Mouse (Mus musculus): ENCODE measurements at regions not wholly inside any gene's neighbourhood (a gene's known extent, or its start where the extent isn't known, plus 50 kb on each side); places are given as distances from the start of the nearest gene placed in this dataset.
"Not testable (repeated sequence)": the region's sequence is repeated elsewhere in the genome, so short reads cannot be mapped to it uniquely, and the experiment has no call there.

DNA sequence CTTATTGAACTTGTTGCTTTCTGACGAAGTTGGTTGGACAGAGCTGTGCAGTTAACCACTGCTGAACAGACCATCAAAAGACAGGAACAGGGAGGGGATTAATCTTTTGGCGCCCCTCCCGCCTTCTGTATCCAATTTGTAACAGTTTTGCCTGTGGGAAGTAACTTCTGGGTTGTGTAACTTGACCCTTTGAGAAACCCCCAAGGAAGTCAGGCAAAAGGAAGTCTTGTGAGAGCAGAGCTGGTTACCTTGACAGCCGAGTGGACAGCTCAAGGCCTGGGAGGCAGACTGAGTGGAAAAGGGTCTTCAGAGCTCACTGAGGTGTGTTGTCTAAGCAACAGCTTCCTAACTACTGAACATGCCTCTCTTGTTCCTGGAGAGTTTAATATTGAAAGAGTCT, 75.8 kb upstream of the Hao2 start:
- Histone ChIP-seq H3K9me3 (replicated peaks; ENCODE audit: control insufficient read depth, low read length, poor library complexity, severe bottlenecking) (no peaks in the 10 kb centered on the region), H3K27me3 (ENCODE audit: control insufficient read depth, insufficient read depth, low read depth, low read length) (no peaks in the 10 kb centered on the region), H3K27ac (ENCODE audit: low read length) (no peak overlapping the region), H3K4me2 (ENCODE audit: low read length) (no peak overlapping the region), H3K4me3 (ENCODE audit: low read depth, low read length) (no peak overlapping the region), H3K9ac (ENCODE audit: low read depth, low read length) (no peak overlapping the region), H3K36me3 (ENCODE audit: control insufficient read depth, insufficient read depth, low read length) (no peaks in the 10 kb centered on the region), H3K4me1 (ENCODE audit: control insufficient read depth, insufficient read depth, low read length) (no peaks in the 10 kb centered on the region)
- 11% methylated on average over 4 of the region's 4 CpGs for WGBS
- no peak for ATAC-seq

GRCm38 (mm10) chr3:98975777-98976176, 82.7 kb upstream of the Hao2 start:
- no peaks in the 10 kb centered on the region for H3K27me3 ChIP-seq (ENCODE audit: control insufficient read depth, insufficient read depth, low read depth, low read length)
- H3K4me1 ChIP-seq (ENCODE audit: control insufficient read depth, insufficient read depth, low read length), result no peaks in the 10 kb centered on the region
- no peak overlapping the region for H3K4me3 ChIP-seq (ENCODE audit: low read depth, low read length)
- no peak overlapping the region for H3K27ac ChIP-seq (ENCODE audit: low read length)
- H3K9me3 ChIP-seq (replicated peaks; ENCODE audit: control insufficient read depth, low read length, poor library complexity, severe bottlenecking), result no peaks in the 10 kb centered on the region
- peak; percentile 70; the same call in 1 of the 2 replicates for ATAC-seq
- H3K9ac ChIP-seq (ENCODE audit: low read depth, low read length), result no peak overlapping the region
- no peaks in the 10 kb centered on the region for H3K36me3 ChIP-seq (ENCODE audit: control insufficient read depth, insufficient read depth, low read length)
- WGBS, result 9% methylated on average over 3 of the region's 3 CpGs
- H3K4me2 ChIP-seq (ENCODE audit: low read length), result no peak overlapping the region

- no peak overlapping the region for H3K4me2 ChIP-seq (ENCODE audit: low read length)
- no peak for ATAC-seq
- H3K9ac ChIP-seq (ENCODE audit: low read depth, low read length), result no peak overlapping the region
- no peaks in the 10 kb centered on the region for H3K27me3 ChIP-seq (ENCODE audit: control insufficient read depth, insufficient read depth, low read depth, low read length)
- no peaks in the 10 kb centered on the region for H3K9me3 ChIP-seq (replicated peaks; ENCODE audit: control insufficient read depth, low read length, poor library complexity, severe bottlenecking)
- H3K4me1 ChIP-seq (ENCODE audit: control insufficient read depth, insufficient read depth, low read length), result no peaks in the 10 kb centered on the region
- no peak overlapping the region for H3K4me3 ChIP-seq (ENCODE audit: low read depth, low read length)
- no peak overlapping the region for H3K27ac ChIP-seq (ENCODE audit: low read length)
- H3K36me3 ChIP-seq (ENCODE audit: control insufficient read depth, insufficient read depth, low read length), result no peaks in the 10 kb centered on the region
- WGBS, result 94% methylated on average over 1 of the region's 1 CpGs
These were observed 89.7 kb upstream of the Hao2 start for GRCm38 (mm10) chr3:98982787-98983186.

DNA sequence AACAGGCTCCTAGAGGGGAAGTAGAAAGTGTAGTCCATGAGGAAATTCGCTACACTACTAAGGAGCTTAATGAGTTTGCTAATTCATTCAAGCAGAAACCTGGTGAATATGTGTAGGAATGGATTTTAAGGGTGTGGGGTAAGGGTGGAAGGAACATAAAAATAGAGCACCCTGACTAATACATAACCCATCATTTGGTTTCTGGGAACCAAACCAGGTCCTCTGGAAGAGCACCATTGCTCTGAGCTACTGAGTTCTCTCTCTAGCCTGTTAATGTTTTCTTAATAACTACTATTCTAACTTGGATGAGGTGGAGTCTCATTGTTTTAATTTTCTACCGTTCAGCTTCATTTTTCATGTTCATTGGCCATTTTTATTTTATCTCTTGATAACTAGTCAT, 94.2 kb upstream of the Hao2 start:
- not testable (repeated sequence) for H3K9ac ChIP-seq (ENCODE audit: low read depth, low read length); H3K4me1 ChIP-seq (ENCODE audit: control insufficient read depth, insufficient read depth, low read length); H3K27ac ChIP-seq (ENCODE audit: low read length); H3K4me3 ChIP-seq (ENCODE audit: low read depth, low read length); ATAC-seq; H3K4me2 ChIP-seq (ENCODE audit: low read length); H3K9me3 ChIP-seq (replicated peaks; ENCODE audit: control insufficient read depth, low read length, poor library complexity, severe bottlenecking); H3K36me3 ChIP-seq (ENCODE audit: control insufficient read depth, insufficient read depth, low read length); H3K27me3 ChIP-seq (ENCODE audit: control insufficient read depth, insufficient read depth, low read depth, low read length)
- 76% methylated on average over 2 of the region's 2 CpGs for WGBS

DNA sequence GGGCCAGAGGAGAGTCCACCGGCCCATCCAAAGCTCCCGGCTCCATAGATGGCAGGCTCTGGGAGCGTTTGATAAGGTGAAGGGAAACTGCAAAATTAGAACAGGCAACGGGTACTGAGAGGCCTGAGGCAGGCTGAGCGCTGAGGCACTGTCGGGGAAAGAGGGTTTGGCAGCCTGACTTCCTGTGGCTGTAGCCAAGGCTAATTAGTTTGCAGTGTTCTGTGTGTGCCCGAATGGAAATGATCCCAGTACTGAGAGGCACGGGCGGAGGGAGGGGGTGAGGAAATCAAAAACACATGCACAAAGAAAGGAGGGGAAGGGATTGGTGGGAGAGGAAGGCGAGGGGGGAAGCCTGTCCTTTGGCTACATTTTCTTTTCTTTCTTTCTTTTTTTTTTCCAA, 97.8 kb upstream of the Hao2 start:
- peak overlapping the region; percentile 12; the same call in 1 of the 2 replicates for H3K4me2 ChIP-seq (ENCODE audit: low read length)

GRCm38 (mm10) chr3:98991276-98991675, 98.2 kb upstream of the Hao2 start:
- Histone ChIP-seq H3K4me2 (ENCODE audit: low read length) (no peak overlapping the region), H3K36me3 (ENCODE audit: control insufficient read depth, insufficient read depth, low read length) (no peaks in the 10 kb centered on the region), H3K9me3 (replicated peaks; ENCODE audit: control insufficient read depth, low read length, poor library complexity, severe bottlenecking) (no peaks in the 10 kb centered on the region), H3K27ac (ENCODE audit: low read length) (no peak overlapping the region), H3K4me1 (ENCODE audit: control insufficient read depth, insufficient read depth, low read length) (no peaks in the 10 kb centered on the region), H3K4me3 (ENCODE audit: low read depth, low read length) (no peak overlapping the region), H3K27me3 (ENCODE audit: control insufficient read depth, insufficient read depth, low read depth, low read length) (no peaks in the 10 kb centered on the region), H3K9ac (ENCODE audit: low read depth, low read length) (no peak overlapping the region)
- 76% methylated on average over 6 of the region's 6 CpGs for WGBS
- no peak for ATAC-seq

More for the DNA sequence above, 97.8 kb upstream of the Hao2 start:
- H3K9me3 ChIP-seq (replicated peaks; ENCODE audit: control insufficient read depth, low read length, poor library complexity, severe bottlenecking), result no peaks in the 10 kb centered on the region
- no peak overlapping the region for H3K4me3 ChIP-seq (ENCODE audit: low read depth, low read length)
- no peaks in the 10 kb centered on the region for H3K36me3 ChIP-seq (ENCODE audit: control insufficient read depth, insufficient read depth, low read length)
- ATAC-seq, result peak; percentile 96
- H3K9ac ChIP-seq (ENCODE audit: low read depth, low read length), result no peak overlapping the region
- H3K27ac ChIP-seq (ENCODE audit: low read length), result no peak overlapping the region
- no peaks in the 10 kb centered on the region for H3K4me1 ChIP-seq (ENCODE audit: control insufficient read depth, insufficient read depth, low read length)
- no peaks in the 10 kb centered on the region for H3K27me3 ChIP-seq (ENCODE audit: control insufficient read depth, insufficient read depth, low read depth, low read length)
- WGBS, result 22% methylated on average over 10 of the region's 10 CpGs

DNA sequence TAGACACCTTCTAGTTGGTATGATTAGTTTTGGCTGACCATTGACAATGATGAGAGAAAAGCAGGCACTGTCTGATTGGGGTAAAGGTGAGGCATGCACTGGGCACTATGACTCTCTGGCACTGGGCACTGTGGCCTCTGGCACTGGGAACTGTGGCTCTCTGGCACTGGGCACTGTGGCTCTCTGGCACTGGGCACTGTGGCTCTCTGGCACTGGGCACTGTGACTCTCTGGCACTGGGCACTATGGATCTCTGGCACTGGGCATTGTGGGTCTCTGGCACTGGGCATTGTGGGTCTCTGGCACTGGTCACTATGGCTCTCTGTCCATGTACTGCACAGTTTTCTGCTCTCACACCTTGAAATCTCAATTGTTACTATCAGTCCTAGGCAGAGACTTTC, 101.0 kb upstream of the Hao2 start:
- ATAC-seq, result no peak
- no peak overlapping the region for H3K4me2 ChIP-seq (ENCODE audit: low read length)
- H3K4me1 ChIP-seq (ENCODE audit: control insufficient read depth, insufficient read depth, low read length), result no peaks in the 10 kb centered on the region
- H3K27me3 ChIP-seq (ENCODE audit: control insufficient read depth, insufficient read depth, low read depth, low read length), result no peaks in the 10 kb centered on the region
- H3K27ac ChIP-seq (ENCODE audit: low read length), result no peak overlapping the region
- no peaks in the 10 kb centered on the region for H3K36me3 ChIP-seq (ENCODE audit: control insufficient read depth, insufficient read depth, low read length)
- no peaks in the 10 kb centered on the region for H3K9me3 ChIP-seq (replicated peaks; ENCODE audit: control insufficient read depth, low read length, poor library complexity, severe bottlenecking)
- no peak overlapping the region for H3K4me3 ChIP-seq (ENCODE audit: low read depth, low read length)
- H3K9ac ChIP-seq (ENCODE audit: low read depth, low read length), result no peak overlapping the region

- no peak overlapping the region for H3K27ac ChIP-seq (ENCODE audit: low read length)
- no peak overlapping the region for H3K4me2 ChIP-seq (ENCODE audit: low read length)
- WGBS, result 59% methylated on average over 1 of the region's 1 CpGs
- H3K4me1 ChIP-seq (ENCODE audit: control insufficient read depth, insufficient read depth, low read length), result no peaks in the 10 kb centered on the region
- peak; percentile 42; the same call in 1 of the 2 replicates for ATAC-seq
- H3K9ac ChIP-seq (ENCODE audit: low read depth, low read length), result no peak overlapping the region
- no peaks in the 10 kb centered on the region for H3K27me3 ChIP-seq (ENCODE audit: control insufficient read depth, insufficient read depth, low read depth, low read length)
- H3K4me3 ChIP-seq (ENCODE audit: low read depth, low read length), result no peak overlapping the region
- H3K36me3 ChIP-seq (ENCODE audit: control insufficient read depth, insufficient read depth, low read length), result no peaks in the 10 kb centered on the region
- no peaks in the 10 kb centered on the region for H3K9me3 ChIP-seq (replicated peaks; ENCODE audit: control insufficient read depth, low read length, poor library complexity, severe bottlenecking)
These were observed 110.2 kb upstream of the Wars2 start for GRCm38 (mm10) chr3:99030636-99031035.

DNA sequence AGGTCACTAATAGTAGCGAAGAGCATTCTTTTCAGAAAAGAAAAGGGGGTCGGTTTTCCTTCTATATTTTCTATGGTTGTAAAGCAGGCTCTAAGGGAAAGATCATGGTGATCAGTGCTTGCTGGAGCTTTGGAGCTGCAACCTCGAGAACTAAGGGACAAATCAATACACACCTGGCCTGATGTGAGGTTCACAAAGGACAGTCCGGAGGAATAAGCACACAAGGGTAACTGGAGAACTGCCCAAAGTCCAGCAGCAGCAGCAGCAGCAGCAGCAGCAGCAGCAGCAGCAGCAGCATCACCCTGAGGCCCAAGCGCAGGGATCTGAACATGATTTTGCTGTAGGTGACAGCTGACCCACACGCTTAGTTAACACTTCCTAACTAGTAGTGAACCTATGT, 94.7 kb upstream of the Wars2 start:
- WGBS, result 80% methylated on average over 6 of the region's 6 CpGs
- Histone ChIP-seq H3K4me2 (ENCODE audit: low read length) (no peak overlapping the region), H3K36me3 (ENCODE audit: control insufficient read depth, insufficient read depth, low read length) (no peaks in the 10 kb centered on the region), H3K9me3 (replicated peaks; ENCODE audit: control insufficient read depth, low read length, poor library complexity, severe bottlenecking) (no peaks in the 10 kb centered on the region), H3K4me3 (ENCODE audit: low read depth, low read length) (no peak overlapping the region), H3K9ac (ENCODE audit: low read depth, low read length) (no peak overlapping the region), H3K27me3 (ENCODE audit: control insufficient read depth, insufficient read depth, low read depth, low read length) (no peaks in the 10 kb centered on the region), H3K4me1 (ENCODE audit: control insufficient read depth, insufficient read depth, low read length) (no peaks in the 10 kb centered on the region), H3K27ac (ENCODE audit: low read length) (no peak overlapping the region)
- ATAC-seq, result no peak

DNA sequence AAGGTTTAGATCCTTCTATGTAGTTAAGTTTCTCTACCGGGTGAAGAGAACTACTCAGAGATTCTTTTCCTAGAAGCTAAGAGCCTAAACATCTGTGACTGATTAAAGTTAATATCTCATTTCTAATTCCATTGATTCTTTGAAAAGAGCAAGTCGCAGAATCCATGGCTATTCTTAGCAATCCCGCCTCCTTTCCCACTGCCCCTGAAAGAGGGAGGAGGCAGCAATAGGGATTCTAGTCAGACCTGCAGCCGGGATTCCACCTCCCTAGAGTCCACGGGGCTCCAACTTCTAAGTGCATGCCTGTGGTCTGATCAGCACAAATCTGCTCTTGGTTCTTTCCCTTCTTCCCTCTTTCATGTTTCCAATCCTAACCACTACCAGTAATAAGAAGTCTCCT, 93.7 kb upstream of the Wars2 start:
- H3K9me3 ChIP-seq (replicated peaks; ENCODE audit: control insufficient read depth, low read length, poor library complexity, severe bottlenecking), result no peaks in the 10 kb centered on the region
- WGBS, result 56% methylated on average over 5 of the region's 5 CpGs
- no peak overlapping the region for H3K4me2 ChIP-seq (ENCODE audit: low read length)
- no peak overlapping the region for H3K27ac ChIP-seq (ENCODE audit: low read length)
- no peaks in the 10 kb centered on the region for H3K36me3 ChIP-seq (ENCODE audit: control insufficient read depth, insufficient read depth, low read length)
- H3K9ac ChIP-seq (ENCODE audit: low read depth, low read length), result no peak overlapping the region
- H3K4me3 ChIP-seq (ENCODE audit: low read depth, low read length), result no peak overlapping the region
- H3K4me1 ChIP-seq (ENCODE audit: control insufficient read depth, insufficient read depth, low read length), result no peaks in the 10 kb centered on the region
- no peaks in the 10 kb centered on the region for H3K27me3 ChIP-seq (ENCODE audit: control insufficient read depth, insufficient read depth, low read depth, low read length)
- ATAC-seq, result no peak
